Mouse (Mus musculus): Measurements from ENCODE around the gene Lyzl4.
"Not testable (repeated sequence)": the region's sequence is repeated elsewhere in the genome, so short reads cannot be mapped to it uniquely, and the experiment has no call there.

Lyzl4 gene

GRCm38 (mm10) chr9:121600861-121601427 lies 41.0 kb downstream of the Lyzl4 start:
- DNase-seq (ENCODE audit: extremely low spot score) = no peak

DNA sequence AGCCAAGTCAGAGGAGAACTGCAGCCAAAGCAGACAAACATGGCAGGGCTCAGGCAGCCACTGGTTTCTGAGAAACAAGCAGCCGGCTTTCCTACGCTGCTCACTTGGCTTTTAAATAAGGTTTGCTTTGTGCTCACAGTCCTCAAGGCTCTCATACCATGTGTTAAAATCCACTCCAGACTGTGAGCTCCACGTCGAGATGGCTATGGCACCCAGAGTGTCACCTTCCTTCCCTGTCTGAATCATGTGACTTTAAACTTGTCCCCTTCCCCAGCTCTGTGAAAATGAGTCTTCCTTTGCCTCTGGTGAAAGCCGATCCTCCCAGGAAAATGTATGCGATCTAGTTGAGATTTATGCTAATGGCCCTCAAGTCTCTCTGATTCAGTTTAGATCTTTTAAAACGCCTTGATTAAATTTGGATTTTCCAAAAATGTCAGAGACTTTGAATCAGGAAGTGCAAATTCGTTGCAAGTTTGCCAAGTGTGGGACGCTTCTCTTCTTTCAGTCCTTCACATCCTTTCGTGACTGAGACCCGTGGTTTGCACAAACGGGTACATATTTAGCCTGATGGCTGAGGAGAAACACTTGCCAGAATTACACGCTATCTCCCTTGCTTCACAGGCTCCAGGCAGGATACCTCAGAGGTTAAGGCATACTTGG lies 41.6 kb downstream of the Lyzl4 start:
- no peak for DNase-seq (ENCODE audit: extremely low spot score)

DNA sequence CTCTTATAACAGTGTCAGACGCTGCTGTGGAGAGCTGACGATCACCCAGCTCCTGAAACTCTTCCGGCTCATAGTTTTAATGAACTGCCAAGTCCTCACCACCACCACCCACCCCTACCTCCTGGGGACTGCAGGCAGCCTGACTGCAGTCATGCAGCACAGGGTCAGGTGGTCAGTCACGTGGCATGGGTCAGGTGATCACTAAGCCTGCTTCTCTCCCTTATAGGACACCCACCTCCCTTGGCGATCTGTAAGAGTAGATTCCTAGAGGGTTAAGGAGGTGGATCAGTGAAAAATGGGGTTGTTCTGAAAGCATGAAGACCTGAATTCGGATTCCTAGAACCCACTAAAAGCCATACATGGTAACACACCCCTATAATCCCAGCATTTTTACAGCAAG lies 42.3 kb downstream of the Lyzl4 start:
- no peak for DNase-seq (ENCODE audit: extremely low spot score)

GRCm38 (mm10) chr9:121598106-121598505 lies 43.8 kb downstream of the Lyzl4 start:
- DNase-seq (ENCODE audit: extremely low spot score) = no peak

DNA sequence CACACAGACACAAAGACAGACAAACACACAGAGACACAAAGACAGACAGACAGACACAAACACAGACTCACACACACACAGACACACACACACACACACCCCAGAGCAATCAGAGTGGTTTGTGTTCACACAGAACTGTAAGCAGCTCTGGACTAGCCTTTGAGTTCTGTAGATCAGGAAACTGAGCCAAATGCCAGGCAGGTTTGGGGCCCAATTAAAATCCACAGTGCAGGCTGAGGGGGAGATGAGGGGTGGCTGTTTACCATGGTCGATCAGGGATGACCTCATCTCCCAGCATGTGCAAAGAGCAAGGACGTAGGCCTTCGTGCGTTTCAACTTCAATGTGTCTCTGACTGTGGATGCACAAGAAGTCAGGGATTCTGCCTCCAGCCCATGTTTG lies 47.1 kb downstream of the Lyzl4 start:
- DNase-seq (ENCODE audit: extremely low spot score) = no peak

DNA sequence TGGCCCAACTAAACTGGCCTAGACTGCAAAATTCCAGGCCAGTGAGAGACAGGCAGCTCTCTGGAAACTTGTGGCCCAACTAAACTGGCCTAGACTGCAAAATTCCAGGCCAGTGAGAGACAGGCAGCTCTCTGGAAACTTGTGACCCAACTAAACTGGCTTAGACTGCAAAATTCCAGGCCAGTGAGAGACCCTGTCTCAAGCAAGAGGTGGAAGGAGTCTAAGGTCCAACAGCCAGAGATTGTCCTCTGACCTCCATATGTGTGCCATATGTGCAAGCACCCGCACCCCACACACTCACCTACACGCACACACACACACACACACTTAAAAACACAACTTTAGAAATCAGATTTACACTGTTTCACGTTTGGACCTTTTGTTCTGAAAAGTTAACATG lies 48.1 kb downstream of the Lyzl4 start:
- DNase-seq (ENCODE audit: extremely low spot score) = not testable (repeated sequence)

DNA sequence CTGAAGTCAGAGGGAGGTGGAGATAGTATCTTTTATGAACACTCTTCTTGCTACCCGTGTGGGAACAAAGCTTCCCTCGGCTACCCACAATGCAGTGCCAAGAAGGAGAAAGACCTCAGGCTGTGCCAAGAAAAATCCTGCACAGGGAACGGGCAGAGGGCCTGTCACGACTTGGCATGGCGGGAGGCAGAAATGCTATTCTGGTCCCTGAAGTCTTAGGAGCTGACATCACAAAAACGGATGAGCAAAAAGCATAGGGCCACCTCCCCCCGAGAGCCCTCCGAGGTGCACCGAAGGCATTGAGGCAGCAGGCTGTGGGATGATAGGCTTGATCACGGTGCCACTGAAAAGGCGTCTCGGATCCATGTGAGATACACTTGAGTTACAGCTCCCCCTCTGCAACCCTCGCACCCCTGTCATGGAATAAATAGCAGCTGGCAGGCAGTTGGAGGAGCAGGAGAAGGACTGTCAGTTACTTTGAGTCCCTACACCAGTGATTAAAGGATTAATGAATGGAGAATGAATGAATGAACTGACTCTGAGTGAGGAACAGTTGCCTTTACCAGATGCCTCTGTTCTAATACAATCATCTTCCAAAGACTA lies 48.8 kb downstream of the Lyzl4 start:
- no peak for DNase-seq (ENCODE audit: extremely low spot score)

DNA sequence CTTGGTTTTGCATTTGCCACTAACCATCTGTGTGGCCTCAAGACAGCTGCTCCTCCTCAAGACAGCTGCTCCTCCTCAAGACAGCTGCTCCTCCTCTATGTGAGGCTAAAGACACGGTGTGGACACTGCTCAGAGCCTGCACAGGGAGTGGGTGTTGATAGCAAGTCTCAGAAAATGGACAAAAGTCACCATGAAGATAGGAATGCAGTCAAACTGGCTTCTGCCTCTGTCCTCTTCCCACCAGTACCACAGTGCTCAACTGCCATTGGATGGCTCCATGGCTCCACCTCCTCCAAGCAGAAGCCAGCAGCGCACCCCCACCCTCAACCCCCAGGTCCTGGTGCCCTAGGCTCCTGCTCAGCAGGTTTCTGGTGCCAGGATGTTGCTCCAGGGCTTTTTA lies 52.4 kb downstream of the Lyzl4 start:
- DNase-seq (ENCODE audit: extremely low spot score) = no peak

DNA sequence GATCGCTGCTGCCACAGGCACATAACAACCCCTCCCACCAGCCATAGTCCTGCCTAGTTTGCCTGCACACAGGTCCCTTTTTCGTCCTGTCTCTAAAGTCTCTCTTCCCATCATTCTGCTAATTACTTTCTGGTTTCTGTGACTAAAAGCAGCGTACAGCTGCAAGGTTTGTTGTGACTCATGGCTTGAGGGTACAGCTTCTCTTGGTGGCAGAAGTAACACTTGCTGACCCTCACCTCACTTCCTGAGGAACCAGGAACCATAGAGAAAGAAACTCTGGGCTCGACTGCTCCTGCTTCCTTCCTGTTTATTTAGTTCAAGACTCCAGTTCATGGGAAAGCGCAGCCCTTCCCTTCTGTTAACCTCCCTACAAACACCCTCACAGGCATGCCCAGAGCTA lies 67.5 kb downstream of the Lyzl4 start:
- no peak for DNase-seq (ENCODE audit: extremely low spot score)

GRCm38 (mm10) chr9:121568451-121568850 lies 73.4 kb downstream of the Lyzl4 start:
- DNase-seq (ENCODE audit: extremely low spot score) = no peak

GRCm38 (mm10) chr9:121566387-121566786 lies 75.5 kb downstream of the Lyzl4 start:
- DNase-seq (ENCODE audit: extremely low spot score) = no peak

- no peak for DNase-seq (ENCODE audit: extremely low spot score)
Observed at GRCm38 (mm10) chr9:121563276-121563675, 78.6 kb downstream of the Lyzl4 start.

DNA sequence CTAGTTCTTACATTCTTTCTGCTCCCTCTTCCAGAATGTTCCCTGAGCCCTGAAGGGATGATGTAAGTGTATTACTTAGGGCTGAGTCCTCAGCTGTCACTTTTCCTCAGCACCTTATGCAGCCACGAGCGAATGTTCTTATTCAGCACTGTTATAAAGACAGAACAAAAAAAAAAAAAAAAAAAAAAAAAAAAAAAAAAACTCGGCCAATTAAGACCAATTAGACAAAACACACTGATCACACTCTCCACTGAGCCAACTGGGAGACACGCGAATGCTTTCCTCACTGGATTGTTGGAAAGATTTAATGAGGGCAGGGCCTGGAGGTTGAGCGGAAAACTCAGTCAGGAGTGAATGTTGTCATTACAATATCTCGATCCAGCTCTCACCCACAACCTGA lies 81.4 kb downstream of the Lyzl4 start:
- DNase-seq (ENCODE audit: extremely low spot score) = no peak

DNA sequence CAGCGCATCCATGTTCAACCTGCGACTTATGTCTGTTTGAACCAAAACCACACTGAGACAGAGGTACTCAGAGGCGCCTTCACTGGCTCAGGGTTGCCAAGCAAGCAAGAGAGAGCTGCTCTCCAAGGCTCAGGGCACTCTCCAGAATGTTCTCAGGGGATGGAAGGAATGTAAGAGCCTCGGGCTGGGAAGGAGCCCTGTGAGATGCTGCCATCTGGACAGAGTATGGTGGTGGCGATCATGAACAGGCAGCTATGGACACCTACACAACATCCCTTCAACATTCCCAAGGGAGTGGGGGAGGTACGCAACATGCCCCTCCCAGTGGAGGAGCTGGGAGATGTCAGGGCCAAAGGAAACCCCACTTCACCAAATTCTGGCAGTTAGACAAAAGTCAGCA lies 83.7 kb downstream of the Lyzl4 start:
- no peak for DNase-seq (ENCODE audit: extremely low spot score)

GRCm38 (mm10) chr9:121556913-121557312 lies 85.0 kb downstream of the Lyzl4 start:
- DNase-seq (ENCODE audit: extremely low spot score) = no peak

GRCm38 (mm10) chr9:121555395-121556000 lies 86.4 kb downstream of the Lyzl4 start:
- peak; percentile 11 for DNase-seq (ENCODE audit: extremely low spot score)

DNA sequence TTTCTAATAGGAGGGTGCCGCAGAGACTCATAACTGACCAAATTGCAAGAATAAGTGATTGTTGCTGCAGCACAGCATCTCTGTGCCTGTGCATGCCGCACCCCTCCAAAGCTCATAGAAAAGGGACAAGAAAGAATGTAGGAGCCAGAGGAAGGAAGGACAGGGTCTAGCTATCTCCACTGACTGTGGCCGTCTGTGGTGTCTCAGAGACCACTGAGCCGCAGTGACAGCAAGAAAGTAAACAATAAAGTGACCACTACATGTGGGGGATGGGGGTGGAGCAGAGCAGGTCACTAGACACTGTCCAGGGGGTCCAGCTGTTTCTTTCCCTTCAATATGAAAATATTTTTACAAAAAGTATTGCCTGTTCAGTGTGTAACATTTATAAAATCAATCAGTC lies 88.3 kb downstream of the Lyzl4 start:
- no peak for DNase-seq (ENCODE audit: extremely low spot score)

DNA sequence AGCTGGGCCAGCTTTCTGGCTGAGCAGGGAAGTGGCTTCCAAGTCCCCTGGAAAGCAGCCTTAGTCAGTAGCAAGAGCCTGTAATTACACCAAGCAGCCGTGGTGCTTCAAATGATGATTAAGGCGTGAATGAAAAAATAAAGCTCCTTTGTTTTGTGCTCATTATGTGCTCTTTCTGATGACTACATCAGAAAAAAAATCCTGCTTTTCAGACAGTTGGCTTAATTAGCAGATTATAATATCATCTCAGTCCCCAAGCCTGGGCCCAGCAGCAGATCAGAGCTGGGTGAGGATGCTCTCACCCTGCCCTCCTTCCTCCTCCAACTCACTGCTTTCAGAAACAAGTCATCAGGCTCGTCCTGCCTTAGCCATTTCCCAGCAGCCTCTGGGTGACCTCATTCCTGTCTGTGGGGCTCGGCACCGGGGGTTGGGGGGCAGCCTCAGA lies 91.5 kb downstream of the Lyzl4 start:
- DNase-seq (ENCODE audit: extremely low spot score) = no peak

DNA sequence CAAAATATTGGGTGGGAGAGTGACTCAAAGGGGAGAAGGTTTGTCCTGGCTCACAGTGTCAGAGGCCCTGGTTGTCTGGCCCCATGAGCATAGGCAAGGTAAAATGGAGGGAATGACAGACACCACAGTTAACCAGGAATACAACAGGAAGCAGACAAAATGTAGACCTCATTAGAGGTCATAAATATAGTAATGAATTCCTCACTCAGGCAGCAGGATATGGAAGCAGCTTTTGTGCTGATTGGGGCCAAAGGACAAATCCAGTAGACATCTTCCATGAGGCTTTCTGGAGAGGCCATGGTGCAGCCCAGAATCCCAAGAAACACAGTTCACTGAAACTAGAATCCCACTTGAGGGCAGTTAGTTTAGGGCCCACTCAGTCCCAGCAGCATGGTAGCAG lies 92.5 kb downstream of the Lyzl4 start:
- no peak for DNase-seq (ENCODE audit: extremely low spot score)

- no peak for DNase-seq (ENCODE audit: extremely low spot score)
Observed at GRCm38 (mm10) chr9:121549010-121549409, 92.9 kb downstream of the Lyzl4 start.

DNA sequence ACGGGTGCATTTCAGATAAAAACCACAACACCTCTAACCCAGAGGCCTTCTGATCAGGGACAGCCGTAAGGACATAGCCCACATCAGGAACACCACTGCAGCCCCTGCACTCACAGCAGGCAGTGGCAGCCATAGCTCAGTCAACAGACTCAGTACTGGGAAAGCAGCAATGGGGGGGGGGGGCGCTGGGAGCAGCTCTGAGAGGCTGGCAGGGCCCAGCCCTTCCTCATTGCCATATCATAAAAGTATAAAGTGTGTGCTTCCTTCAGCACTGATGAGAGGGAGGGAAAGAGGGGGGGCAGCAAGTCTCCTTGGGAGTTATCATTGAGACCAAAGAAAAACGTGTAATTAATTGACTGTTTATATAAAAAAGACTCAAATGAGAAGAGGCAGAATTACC lies 94.5 kb downstream of the Lyzl4 start:
- no peak for DNase-seq (ENCODE audit: extremely low spot score)

GRCm38 (mm10) chr9:121541530-121541929 lies 100.4 kb downstream of the Lyzl4 start:
- no peak for DNase-seq (ENCODE audit: extremely low spot score)

DNA sequence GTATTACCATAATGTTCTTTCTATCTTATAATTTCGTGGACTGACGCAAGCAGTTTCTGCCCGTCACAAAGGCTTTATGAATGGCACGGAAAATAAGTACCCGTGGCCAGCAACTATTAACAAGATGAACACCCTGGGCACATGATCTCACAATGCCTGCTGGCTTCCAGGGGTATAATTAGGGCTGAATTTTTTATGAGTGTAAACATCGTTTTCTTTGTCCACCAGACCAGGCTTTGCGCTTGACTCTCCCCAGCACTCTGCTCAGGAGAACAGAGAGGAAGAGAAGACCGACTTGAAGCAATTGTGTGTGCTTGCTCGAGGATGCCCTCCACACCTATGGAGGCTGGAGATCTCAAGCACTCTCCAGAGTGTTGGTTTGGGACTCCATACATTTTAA lies 109.3 kb downstream of the Lyzl4 start:
- no peak for DNase-seq (ENCODE audit: extremely low spot score)
